Mouse (Mus musculus): ENCODE results near the gene Nog.
A peak's percentile ranks its signal among the peaks of the same experiment; 100 is the strongest.

The Nog gene

DNA sequence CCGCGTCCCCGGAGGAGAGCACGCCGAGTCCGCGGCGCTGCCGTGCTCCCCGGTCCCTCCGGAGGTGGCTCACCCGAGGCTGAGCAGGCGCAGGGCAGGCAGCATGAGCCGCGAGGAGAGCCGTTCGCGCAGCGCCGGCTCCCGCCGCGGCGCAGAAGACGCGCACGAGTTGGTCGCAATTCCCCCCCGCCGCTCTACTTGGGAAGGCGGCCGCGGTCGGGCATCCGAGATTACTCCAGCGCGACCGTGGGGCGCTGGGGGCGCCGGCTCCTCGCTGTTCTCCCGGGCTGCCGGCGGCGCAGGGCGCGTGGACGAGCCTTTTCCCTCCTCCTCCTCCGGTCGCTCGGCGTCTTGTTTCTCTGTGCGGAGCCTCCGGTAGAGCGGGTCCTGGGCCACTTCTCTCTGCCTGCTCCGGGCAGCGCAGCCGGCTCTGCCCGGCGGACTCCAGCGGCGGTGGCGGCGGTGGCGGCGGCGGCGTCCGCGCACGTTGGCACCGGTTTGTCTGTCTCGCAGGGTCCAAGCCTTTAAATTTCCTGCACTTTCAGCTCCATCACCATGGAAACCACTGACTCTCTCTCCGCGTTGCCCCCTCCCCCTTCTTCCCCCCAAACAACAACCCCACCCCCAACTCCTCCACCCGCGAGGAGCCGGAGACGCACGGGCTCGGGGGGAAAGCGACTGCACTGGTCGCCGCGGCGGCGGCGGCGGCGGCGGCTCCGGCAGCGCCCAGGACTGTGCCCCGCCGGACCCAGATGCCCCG, at the start of gene Nog:
TSS of gene Nog (minus strand) at position 277 of the 760 bp plus-strand sequence.
- DNase-seq (ENCODE audit: low spot score in 2 of 2), result peak; percentile 15 to 21

GRCm38 (mm10) chr11:89340238-89340637, 38.1 kb upstream of the Nog start:
- DNase-seq (ENCODE audit: low spot score in 2 of 2), result peak in 1 of 2 experiments; percentile 4

GRCm38 (mm10) chr11:89339783-89340182, 37.7 kb upstream of the Nog start:
- DNase-seq (ENCODE audit: low spot score in 2 of 2), result peak in 1 of 2 experiments; percentile 12

GRCm38 (mm10) chr11:89337910-89338309, 35.8 kb upstream of the Nog start:
- no peak for DNase-seq (ENCODE audit: low spot score in 2 of 2)

DNA sequence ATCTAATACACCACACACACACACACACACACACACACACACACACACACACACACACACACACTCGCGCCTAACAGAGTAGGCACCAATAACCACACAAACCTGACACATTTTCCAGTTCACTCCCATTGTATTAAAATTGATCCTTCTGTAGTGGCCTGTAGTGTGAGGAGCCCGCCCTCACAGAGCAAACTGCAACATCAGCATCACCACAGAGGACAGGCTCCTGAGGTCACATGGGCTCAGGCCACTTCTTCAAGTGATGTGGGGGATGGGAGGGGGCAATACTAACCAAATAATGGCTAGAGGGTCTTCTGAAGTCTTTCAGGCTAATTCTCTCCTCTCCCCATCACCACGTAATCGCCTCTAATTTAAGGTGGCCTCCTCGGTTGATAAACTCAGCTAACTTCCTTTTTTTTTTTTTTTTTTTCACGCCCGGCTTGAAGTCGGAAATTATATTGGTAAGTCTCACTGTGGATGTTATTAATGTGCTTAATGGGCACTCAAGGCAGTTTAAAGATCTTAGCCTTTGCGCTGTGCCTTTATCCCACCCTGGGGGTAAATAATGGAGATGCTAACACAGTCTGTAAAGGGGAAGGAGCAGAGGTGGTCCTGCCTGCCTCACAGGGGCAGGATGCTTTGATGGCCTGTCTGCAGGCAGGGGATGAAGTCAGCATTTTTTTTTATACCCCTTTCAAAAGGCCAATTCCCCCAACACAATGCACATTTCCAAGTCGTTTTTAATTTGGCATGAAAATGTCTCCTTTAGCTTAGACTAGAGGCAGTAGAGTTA, 25.2 kb upstream of the Nog start:
- no peak for DNase-seq (ENCODE audit: low spot score in 2 of 2)

DNA sequence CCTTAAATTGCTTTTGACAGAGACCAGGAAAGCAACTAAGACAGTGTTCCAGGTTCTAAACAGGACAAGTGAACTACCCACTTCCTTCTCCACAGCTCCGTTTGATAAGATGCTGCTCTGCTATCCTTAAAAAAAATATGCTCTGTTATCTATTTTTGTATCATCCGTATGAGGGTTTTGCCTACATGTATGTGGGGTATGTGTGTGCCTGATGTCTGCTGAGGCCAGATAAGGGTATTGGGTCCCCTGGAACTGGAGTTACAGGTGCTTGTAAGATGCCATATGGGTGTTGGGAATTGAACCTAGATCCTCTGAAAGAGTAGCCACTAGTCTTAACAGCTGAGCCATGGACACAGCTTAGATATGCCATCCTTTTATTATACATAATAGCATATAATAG, 19.6 kb upstream of the Nog start:
- DNase-seq (ENCODE audit: low spot score in 2 of 2), result no peak

DNA sequence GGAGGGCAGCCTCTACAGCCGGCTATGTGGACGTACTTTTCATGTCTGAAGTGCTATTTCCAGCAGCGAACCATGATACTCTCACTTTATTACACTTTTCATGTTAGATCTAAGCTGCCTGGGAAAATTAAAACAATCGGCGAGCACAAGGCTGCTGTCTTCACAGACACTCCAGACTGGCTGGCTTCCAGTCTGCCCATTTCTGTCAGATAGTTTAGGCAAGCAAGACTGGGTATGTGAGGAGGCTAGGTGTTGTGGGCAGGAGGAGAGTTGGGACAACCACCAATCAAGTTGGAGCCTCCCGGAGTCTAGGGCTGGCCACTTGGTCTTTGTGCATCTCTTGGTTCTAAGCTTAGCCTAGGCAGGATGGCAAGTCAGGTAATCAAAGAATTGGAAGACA, 17.5 kb upstream of the Nog start:
- DNase-seq (ENCODE audit: low spot score in 2 of 2), result no peak

GRCm38 (mm10) chr11:89318324-89318723, 16.2 kb upstream of the Nog start:
- no peak for DNase-seq (ENCODE audit: low spot score in 2 of 2)

- no peak for DNase-seq (ENCODE audit: low spot score in 2 of 2)
Measured at GRCm38 (mm10) chr11:89317757-89318156, 15.6 kb upstream of the Nog start.

DNA sequence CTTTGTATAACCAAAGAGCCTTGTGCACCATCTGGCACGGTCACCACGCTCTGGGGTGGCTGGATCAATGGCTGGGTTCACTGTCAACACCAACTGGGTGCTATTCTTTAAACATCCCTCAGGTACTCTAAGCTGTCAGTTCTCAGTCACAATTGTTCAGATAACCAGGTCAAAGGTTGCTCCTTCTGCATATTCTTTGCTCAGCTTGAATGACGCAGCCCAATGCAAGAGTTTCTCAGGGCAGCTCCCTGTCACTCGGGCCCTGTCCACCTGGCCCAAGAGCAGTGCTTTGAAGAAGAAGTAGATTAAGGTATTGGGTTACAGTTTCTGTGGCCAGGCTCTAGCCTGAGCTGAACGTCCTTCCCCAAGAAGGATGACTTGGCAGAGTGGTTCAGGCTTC, 12.2 kb upstream of the Nog start:
- no peak for DNase-seq (ENCODE audit: low spot score in 2 of 2)

GRCm38 (mm10) chr11:89312378-89312777, 10.2 kb upstream of the Nog start:
- no peak for DNase-seq (ENCODE audit: low spot score in 2 of 2)

- DNase-seq (ENCODE audit: low spot score in 2 of 2), result no peak
Measured at GRCm38 (mm10) chr11:89310217-89310616, 8.1 kb upstream of the Nog start.

DNA sequence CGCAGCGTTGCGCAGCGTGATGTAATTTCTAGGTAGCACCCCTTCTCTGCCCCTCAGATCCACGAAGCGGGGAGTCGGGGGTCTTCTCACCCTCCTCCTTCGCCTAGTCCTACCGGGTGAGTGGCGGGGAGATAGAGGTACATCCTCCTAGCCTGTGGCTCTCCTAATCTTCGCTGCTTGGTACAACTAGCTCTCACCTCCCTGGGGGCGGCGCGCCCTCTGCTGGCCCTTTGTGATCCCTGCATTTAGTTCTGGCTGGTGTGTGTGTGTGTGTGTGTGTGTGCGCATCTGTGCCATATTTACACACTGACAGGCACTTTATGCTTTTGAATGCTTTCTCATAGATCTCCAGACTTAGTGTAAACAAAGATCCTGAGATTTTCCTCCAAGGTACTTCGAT, 1.3 kb upstream of the Nog start:
- DNase-seq (ENCODE audit: low spot score in 2 of 2), result peak; percentile 70 to 84

DNA sequence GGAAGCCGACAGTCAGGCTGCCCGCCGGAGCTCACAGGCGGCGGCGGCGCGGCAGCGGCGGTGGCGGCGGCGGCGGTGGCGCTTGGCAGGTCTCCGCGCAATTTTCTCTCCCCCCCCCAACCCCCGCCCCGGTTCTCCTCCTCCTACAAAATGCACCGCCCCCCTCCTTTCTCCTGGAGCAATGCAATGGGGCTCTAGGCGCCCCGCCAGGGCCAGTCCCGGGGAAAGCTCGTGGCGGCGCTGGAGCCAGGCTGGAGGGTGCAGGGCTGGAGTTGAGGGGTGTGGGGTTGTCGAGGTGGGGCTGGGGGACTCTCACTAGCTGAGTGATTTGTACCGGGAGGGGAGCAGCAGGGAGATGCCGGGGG, 666 bp upstream of the Nog start:
- peak; percentile 20 to 50 for DNase-seq (ENCODE audit: low spot score in 2 of 2)

GRCm38 (mm10) chr11:89301331-89302055, 639 bp downstream of the Nog start:
- no peak for DNase-seq (ENCODE audit: low spot score in 2 of 2)

DNA sequence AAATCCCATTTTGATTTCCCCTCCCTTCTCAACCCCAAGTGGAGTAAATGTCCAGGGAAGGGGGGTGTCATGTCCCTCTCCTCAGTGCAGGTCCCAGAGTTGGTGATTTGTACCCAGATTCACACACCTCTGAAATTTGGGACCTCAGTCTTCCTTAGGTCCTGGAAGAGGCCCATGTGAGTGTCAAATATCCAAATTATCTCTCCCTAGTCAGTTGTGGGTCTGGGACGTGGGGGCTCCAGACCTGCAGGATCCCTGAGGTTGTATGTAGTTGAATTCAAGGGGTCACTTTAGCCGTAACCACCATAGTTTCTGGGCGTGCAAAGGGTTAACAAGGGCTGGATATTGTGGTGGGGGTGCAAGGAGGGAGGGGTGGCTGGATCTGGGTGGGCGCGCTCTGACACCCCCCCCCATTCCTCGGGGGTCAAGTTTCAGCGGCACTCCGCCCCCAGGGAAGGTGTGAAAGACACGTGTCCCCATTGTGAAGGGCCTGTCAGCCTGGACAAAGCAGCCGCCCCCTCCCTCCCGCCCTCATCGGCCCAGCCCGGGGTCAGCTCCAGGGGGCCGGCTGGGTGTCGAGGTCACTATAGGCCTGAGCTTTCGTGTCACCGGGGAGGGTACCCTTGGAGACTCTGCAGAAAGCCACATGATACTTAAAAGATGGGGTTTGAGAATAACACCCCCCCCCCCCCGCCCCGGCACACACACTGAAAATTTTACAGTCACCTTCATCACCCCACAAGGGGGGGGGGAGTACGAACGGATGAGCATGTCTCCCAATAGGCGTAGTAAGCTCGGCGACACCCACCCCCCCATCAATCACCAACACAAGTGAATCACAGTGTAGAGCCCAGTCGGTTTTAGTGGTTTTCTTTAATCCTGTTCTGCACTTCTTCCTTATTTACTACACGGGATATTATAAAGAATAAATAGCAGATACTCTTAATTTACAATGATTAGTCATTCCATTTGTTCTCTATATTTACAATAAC, 2.1 kb downstream of the Nog start:
- DNase-seq (ENCODE audit: low spot score in 2 of 2), result no peak

DNA sequence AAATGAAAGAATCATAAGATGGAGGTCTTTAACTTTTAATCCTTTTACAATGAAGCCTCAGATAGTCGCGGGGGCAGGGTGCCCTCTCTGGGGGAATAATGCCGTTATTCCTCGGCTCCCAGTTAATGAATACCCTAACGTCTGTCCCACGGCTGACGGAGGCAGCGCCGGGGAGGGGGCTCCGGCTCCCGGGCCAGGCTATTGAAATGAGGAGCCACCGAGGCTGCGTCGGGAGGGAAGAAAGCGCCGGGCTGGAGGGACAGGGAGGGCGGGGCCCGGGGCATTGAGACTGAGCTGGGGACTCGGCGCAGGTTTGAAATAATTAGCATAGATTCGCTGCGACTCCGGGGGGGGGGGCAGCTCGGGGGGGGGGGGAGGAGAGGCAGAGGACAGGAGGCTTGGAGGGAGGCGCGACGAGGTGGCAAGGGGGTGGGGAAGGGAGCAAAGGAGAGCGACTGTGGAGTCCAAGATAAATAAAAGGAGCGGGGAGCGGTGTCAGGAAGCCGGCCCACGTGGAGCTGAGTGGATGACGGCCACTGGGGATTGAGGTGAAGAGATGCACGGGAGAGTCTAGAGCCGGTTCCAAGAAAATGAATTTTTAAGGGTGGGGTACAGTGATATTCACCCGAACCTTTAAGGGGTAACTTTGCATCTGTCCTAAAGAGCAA, 2.9 kb downstream of the Nog start:
- DNase-seq (ENCODE audit: low spot score in 2 of 2), result no peak

GRCm38 (mm10) chr11:89298285-89299010, 3.7 kb downstream of the Nog start:
- DNase-seq (ENCODE audit: low spot score in 2 of 2), result no peak

DNA sequence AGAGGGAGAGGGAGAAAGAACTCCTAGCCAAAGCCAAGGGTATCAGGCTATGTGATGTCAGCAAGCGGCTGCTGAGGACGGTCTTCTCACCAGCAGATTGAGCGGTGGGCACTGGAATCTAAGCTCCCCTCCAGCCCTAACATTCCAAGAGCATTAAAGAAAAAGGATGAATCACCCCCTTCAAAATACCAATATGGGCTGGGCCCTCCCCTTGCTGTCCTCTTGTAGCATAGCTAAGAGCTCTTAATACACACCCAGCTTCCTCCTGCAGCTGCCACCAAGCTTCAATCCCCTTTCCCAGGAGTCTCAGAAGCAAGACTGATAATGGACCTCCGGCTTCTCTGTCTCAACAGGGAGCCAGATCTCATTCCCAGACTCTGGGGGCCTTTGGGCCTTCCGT, 4.6 kb downstream of the Nog start:
- no peak for DNase-seq (ENCODE audit: low spot score in 2 of 2)

DNA sequence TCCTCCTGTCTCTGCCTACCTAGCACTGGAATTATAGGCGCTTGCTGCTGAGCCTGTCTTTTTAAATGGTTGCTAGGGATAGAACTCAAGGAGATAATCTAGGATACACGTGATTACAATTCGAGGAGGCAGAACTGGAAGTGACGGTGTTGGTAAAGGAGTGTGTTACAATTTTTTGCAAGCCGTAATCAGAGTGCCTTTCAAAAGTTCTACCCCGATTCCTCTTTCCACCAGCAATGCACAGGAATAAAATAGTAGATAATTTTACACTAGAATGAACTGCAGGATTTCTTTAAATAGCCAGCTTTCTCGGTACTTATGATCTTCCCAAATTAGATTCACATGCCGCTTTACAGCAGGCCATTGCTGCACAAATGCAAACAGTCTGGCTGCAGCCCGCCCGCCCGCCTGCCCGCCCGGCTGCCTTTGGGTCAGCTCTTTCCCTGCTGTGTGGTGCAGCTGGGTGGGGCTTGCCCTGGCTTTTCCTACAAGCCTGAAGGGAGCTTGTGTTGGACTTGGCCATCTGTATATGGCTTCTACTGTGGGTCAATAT, 32.2 kb downstream of the Nog start:
- DNase-seq (ENCODE audit: low spot score in 2 of 2), result no peak

Measured in urinary bladder, postnatal 36 days (tissue).